Mouse (Mus musculus): Measurements from ENCODE around the gene Zfp110.
A peak's percentile ranks its signal among the peaks of the same experiment; 100 is the strongest.

Zfp110 gene

DNA sequence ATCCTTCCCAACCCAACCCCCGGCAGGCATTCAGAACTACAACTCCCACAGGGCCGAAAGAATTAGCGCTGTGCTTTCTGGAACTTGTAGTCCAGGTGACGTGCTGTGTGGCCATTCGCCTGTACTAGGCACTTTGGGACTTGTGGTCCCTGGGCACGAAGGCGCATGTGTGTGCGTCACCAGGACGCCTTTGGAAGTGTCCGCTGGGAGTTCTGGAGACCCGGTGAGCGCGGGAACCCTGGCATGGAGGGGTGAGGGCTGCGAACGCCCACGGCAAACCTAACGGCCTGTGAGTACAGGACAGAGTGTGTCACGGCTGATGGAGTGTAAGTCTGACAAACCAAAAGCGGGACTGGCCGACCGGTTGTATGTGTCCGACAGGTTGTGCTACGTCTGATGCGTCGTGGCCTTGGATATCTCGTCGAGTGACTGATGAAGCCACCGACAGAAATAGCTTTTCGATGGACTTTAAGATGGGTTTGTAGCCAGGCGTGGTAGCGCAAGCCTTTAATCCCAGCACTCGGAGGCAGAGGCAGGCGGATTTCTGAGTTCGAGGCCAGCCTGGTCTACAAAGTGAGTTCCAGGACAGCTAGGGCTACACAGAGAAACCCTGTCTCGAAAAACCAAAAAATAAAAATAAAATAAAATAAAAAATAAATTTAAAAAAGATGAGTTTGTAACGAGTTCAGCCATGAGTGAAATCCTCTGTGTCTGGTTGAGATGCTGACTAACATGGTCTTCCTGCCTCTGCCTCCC lies 63.3 kb downstream of the Zfp110 start, which contains the start of gene Zscan22:
Gene Zscan22 (plus strand): TSS at position 161 of the 756 bp plus-strand sequence.
- DNase-seq (ENCODE audit: low read depth, low spot score): peak; percentile 97

All from ES-CJ7 (cell line).